Mouse (Mus musculus) kidney, embryonic 16.5 days (tissue): ENCODE measurements around the gene 3425401B19Rik. TPM values are rescaled to one million over a fixed set of nuclear protein-coding genes. Genes with fewer than 3 reads are reported as not detected.

Experiments used
- ATAC-seq: fragments of 200-750 bp; cut with Nextera tagmentation; 2 replicates; pipeline ENCODE4 v1.8.0; 2017; ENCODE audit warnings: moderate TSS enrichment; ENCODE audit not compliant: low FRiP score, low TSS enrichment
- H3K27ac ChIP-seq: fragments of 300-500 bp; sonication (generic); 2 replicates; pipeline ENCODE4 v1.5.1; 2014; ENCODE audit warnings: low read length
- H3K27me3 ChIP-seq: fragments of 300-500 bp; sonication (generic); 2 replicates; pipeline ENCODE4 v1.6.1; 2014; ENCODE audit warnings: low read length, control low read depth, mixed read lengths; ENCODE audit not compliant: insufficient read depth
- H3K36me3 ChIP-seq: fragments of 300-500 bp; sonication (generic); 2 replicates; pipeline ENCODE4 v1.6.1; 2014; ENCODE audit warnings: low read length, control low read depth, mixed read lengths; ENCODE audit not compliant: insufficient read depth
- H3K4me1 ChIP-seq: fragments of 300-500 bp; sonication (generic); 2 replicates; pipeline ENCODE4 v1.6.1; 2014; ENCODE audit warnings: low read length, control low read depth, mixed read lengths; ENCODE audit not compliant: insufficient read depth
- H3K4me2 ChIP-seq: fragments of 300-500 bp; sonication (generic); replicated peaks from 2 replicates; pipeline ENCODE4 v1.6.1; 2014; ENCODE audit warnings: low read depth, low read length
- H3K4me3 ChIP-seq: fragments of 300-500 bp; sonication (generic); 2 replicates; pipeline ENCODE4 v1.5.1; 2014; ENCODE audit warnings: mild to moderate bottlenecking, low read length
- H3K9ac ChIP-seq: fragments of 300-500 bp; sonication (generic); replicated peaks from 2 replicates; pipeline ENCODE4 v1.6.1; 2014; ENCODE audit warnings: low read length
- H3K9me3 ChIP-seq: fragments of 300-500 bp; sonication (generic); 2 replicates; pipeline ENCODE4 v1.6.1; 2016; ENCODE audit warnings: low read length, control low read depth
- WGBS: fragments of 180-500 bp; shearing (Covaris S2); extraction: QIAGEN DNeasy Blood & Tissue Kit; methylation state at CpG from one replicate; pipeline ENCODE4 v1.1.7; 2014; 5-methylcytosine and 5-hydroxymethylcytosine counted together
- polyA plus RNA-seq: library from polyadenylated mRNA; unstranded; fragments of >200 nt; fragmentation: Nextera tagmentation; extraction: Ambion mirVana; gene quantifications from 2 replicates; pipeline ENCODE4 v1.2.1, GENCODE M21; 2015

3425401B19Rik gene
- polyA plus RNA-seq, 1 experiment from 2014 or later = 0.14 TPM

DNA sequence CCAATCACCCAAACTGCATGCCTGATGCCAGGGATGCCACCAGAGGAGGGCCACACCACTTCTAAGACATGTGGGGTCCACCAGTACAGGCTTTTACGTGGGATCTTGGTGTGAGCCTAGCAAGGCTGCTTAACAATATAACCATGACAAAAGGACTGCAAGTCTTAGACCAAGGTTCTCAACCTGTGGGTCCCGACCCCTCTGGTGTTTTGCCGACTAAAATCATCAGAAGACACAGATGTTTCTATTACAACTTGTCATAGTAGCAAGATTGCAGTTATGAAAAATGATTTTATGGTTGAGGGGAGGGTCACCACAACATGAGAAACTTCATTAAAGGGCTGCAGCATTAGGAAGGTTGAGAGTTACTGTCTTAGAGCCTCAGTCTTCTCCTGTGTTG lies 6.5 kb downstream of the 3425401B19Rik start:
- H3K27ac ChIP-seq = no peak overlapping the region
- H3K4me1 ChIP-seq = peaks cover 7% of the 10 kb centered on the region
- H3K36me3 ChIP-seq = no peaks in the 10 kb centered on the region
- no peak overlapping the region for H3K4me3 ChIP-seq
- WGBS = 75% methylated on average over 3 of the region's 3 CpGs
- no peaks in the 10 kb centered on the region for H3K27me3 ChIP-seq
- H3K9ac ChIP-seq = no peak overlapping the region
- no peak for ATAC-seq
- H3K9me3 ChIP-seq = no peaks in the 10 kb centered on the region
- no peak overlapping the region for H3K4me2 ChIP-seq

DNA sequence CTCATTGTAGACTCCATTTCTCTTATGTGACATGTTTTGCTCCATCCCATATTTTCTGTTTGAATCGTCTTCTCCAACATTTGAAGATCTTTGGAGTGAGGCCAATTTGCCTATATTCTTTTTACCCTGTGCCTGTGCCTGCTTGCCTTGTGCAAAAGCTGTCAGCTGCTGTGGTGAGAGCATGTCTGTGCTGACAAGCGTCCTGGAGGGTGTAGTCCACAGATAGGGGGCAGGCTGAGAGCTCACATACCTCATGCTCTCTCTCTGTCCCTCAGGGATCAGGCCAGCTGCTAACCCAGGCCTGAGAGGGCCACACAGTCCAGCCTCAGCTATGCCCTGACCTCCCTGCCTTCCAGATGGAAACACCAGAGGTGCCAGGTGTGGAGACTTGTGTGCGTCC lies 11.9 kb downstream of the 3425401B19Rik start:
- no peaks in the 10 kb centered on the region for H3K27me3 ChIP-seq
- no peaks in the 10 kb centered on the region for H3K4me1 ChIP-seq
- no peaks in the 10 kb centered on the region for H3K9me3 ChIP-seq
- H3K4me2 ChIP-seq = no peak overlapping the region
- no peak overlapping the region for H3K4me3 ChIP-seq
- no peak overlapping the region for H3K27ac ChIP-seq
- 62% methylated on average over 3 of the region's 3 CpGs for WGBS
- no peak overlapping the region for H3K9ac ChIP-seq
- no peak for ATAC-seq
- H3K36me3 ChIP-seq = no peaks in the 10 kb centered on the region

DNA sequence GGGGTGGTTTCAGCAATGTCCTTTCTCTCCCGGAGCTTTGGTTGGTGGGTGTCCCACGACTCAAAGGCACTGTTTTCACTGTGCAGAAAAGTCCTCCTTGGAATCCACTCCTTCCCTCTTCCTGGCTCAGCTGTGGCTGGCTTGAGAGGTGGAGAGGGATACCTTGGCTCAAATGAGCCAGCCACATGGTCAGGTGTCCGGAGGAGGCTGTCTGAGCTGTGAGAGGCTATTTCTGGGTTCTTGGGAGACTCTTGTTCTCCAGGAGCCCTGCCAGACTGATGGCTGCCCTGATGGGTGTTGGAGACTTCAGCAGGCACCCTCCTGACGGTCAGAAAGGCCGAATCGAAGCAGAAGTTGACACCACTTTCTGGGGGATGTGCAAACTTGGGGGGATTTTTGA lies 22.0 kb downstream of the 3425401B19Rik start:
- Histone ChIP-seq H3K4me2 (no peak overlapping the region), H3K4me1 (no peaks in the 10 kb centered on the region), H3K9me3 (no peaks in the 10 kb centered on the region), H3K27me3 (no peaks in the 10 kb centered on the region; the same call in 1 of the 2 replicates), H3K9ac (no peak overlapping the region), H3K27ac (no peak overlapping the region), H3K36me3 (no peaks in the 10 kb centered on the region), H3K4me3 (no peak overlapping the region)
- 87% methylated on average over 6 of the region's 6 CpGs for WGBS
- ATAC-seq = no peak

DNA sequence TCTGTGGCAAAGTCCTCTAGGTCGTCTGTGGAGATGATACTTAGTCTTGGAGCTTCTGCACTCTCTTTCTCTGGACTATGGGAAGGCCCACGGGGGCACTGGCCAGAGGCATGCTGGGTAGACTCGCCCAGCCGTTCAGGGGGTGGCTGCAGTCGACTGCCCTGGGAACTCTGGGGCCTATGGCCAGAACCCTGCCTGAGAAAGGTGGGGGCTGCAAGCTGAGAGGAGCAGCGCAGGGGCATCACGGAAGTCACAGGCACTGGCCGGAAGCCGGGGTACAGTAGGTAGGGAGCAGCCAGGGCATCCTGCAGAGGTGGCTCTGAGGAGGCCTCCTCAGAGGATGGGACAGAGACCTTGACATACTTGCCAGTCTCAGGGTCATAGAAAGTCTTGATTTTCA lies 25.3 kb downstream of the 3425401B19Rik start:
- WGBS = 77% methylated on average over 9 of the region's 9 CpGs
- H3K27me3 ChIP-seq = no peaks in the 10 kb centered on the region; the same call in 1 of the 2 replicates
- no peaks in the 10 kb centered on the region for H3K4me1 ChIP-seq
- H3K4me3 ChIP-seq = no peak overlapping the region
- no peak overlapping the region for H3K9ac ChIP-seq
- no peak for ATAC-seq
- H3K36me3 ChIP-seq = no peaks in the 10 kb centered on the region
- H3K27ac ChIP-seq = no peak overlapping the region
- H3K4me2 ChIP-seq = no peak overlapping the region
- no peaks in the 10 kb centered on the region for H3K9me3 ChIP-seq

DNA sequence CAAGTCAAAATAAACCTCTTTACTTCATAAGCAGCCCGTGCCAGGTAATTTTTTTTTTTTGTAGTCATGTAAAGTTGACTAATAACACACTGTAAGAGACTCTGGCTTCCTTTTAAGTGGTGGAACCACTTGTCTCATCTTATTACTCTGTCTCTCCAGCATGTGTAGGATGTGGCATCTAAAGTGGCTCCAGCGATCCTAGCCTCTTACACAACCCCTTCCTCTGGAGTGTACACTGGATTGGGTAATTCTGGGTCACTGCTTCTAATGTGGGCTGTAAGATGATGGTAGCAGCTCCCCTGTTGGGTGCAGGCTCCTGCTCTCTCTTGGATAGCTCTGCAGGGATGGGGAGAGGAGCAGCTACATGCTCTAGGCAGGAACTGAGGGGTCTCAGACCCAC lies 46.6 kb downstream of the 3425401B19Rik start:
- H3K4me3 ChIP-seq = no peak overlapping the region
- H3K9ac ChIP-seq = no peak overlapping the region
- H3K36me3 ChIP-seq = no peaks in the 10 kb centered on the region
- no peak for ATAC-seq
- no peak overlapping the region for H3K4me2 ChIP-seq
- no peaks in the 10 kb centered on the region for H3K9me3 ChIP-seq
- H3K27ac ChIP-seq = no peak overlapping the region
- no peaks in the 10 kb centered on the region for H3K27me3 ChIP-seq
- no peaks in the 10 kb centered on the region for H3K4me1 ChIP-seq
- WGBS = 85% methylated on average over 2 of the region's 2 CpGs

DNA sequence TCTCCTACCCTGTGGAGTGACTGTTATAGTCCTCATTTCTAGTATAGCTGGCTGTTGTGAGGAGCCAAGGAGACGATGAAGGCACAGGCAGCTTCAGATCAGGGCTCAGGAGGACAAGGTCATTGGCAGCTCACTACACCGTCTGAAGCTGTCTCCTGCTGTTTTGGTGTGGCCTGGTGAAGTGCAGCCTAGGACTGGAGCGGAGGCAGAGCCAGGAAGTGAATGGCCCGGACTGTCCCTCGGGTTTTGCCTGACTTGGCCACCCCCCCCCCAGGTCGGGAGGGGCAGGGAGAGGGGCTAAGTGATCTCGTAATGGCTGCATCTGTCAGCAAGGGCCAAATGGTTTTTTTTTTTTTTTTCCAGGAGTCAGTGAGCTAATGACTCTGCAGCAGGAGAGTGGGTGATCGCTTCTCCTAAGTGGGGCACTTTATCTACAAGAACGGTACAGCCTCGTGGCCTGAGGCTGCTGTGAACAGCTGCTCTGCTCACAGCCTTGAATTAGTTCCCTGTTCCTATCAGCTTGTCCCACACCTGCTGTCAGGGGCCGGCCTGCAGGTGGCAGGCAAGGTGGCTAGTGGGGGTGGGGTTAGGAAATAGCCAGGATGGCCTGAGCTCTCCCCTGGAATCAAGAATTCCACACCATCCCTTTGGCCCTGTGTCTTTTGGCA lies 50.9 kb downstream of the 3425401B19Rik start:
- H3K4me2 ChIP-seq = no peak overlapping the region
- no peak for ATAC-seq
- H3K4me3 ChIP-seq = no peak overlapping the region
- H3K9me3 ChIP-seq = no peaks in the 10 kb centered on the region
- no peaks in the 10 kb centered on the region for H3K36me3 ChIP-seq
- H3K27ac ChIP-seq = no peak overlapping the region
- H3K9ac ChIP-seq = no peak overlapping the region
- H3K27me3 ChIP-seq = no peaks in the 10 kb centered on the region
- WGBS = 11% methylated on average over 11 of the region's 11 CpGs
- H3K4me1 ChIP-seq = no peaks in the 10 kb centered on the region

DNA sequence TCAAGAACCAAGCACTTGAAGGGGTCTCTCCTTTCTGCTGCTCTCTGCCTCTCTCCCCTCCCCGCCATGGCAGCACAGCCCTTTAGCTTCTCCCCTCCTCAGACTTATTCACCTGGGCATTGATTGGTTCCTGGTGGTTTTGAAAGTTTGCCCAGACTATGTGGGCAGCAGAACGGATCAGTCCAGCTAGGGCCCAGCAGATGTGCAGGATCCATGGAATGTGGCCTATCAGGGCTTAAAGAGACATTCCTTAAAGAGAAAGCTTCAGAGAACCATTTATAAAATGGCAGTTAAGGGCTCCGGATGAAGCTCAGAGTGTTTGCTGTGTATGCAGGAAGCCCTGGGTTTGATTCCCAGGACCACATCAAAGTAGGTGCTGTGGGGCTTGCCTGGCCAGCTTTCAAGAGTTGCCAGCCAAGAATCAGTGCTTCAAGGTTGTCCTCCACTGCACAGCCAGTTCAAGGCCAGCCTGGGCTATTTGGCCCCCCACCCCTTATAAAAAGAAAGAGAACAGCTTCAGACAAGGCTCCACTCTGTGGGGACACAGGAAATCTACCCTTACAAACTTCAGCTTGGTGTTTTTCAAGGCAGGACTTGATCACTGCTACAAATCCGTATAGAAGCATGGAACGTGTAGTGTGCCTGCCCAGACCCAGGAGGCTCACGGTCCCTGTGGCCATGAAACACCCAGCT lies 52.0 kb downstream of the 3425401B19Rik start:
- H3K36me3 ChIP-seq = no peaks in the 10 kb centered on the region
- no peak overlapping the region for H3K4me2 ChIP-seq
- H3K4me1 ChIP-seq = no peaks in the 10 kb centered on the region
- no peaks in the 10 kb centered on the region for H3K9me3 ChIP-seq
- no peaks in the 10 kb centered on the region for H3K27me3 ChIP-seq
- ATAC-seq = no peak
- WGBS = 76% methylated on average over 6 of the region's 6 CpGs
- no peak overlapping the region for H3K27ac ChIP-seq
- no peak overlapping the region for H3K9ac ChIP-seq
- no peak overlapping the region for H3K4me3 ChIP-seq

DNA sequence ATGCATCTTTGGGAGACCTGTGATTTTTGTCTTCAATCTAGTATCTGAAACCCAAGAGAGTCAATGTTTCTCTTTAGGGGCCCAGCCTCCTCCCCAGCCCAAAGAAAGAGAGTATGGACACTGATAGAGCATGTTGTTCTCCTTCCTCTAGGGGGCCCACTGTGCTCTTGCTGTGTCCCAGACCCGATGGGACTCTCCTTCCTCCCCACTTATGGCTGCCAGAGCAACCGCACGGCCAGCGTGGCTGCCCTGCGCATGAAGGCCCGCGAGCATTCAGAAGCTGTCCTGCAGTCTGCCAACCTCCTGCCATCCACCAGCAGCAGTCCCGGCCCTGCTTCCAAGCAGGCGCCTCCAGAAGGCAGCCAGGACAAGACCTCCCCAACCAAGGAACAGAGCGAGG lies 56.5 kb downstream of the 3425401B19Rik start:
- Histone ChIP-seq H3K4me2 (no peak overlapping the region), H3K36me3 (no peaks in the 10 kb centered on the region), H3K9me3 (no peaks in the 10 kb centered on the region), H3K4me3 (no peak overlapping the region), H3K27me3 (no peaks in the 10 kb centered on the region), H3K27ac (no peak overlapping the region), H3K9ac (no peak overlapping the region), H3K4me1 (no peaks in the 10 kb centered on the region)
- no peak for ATAC-seq
- 58% methylated on average over 10 of the region's 10 CpGs for WGBS

DNA sequence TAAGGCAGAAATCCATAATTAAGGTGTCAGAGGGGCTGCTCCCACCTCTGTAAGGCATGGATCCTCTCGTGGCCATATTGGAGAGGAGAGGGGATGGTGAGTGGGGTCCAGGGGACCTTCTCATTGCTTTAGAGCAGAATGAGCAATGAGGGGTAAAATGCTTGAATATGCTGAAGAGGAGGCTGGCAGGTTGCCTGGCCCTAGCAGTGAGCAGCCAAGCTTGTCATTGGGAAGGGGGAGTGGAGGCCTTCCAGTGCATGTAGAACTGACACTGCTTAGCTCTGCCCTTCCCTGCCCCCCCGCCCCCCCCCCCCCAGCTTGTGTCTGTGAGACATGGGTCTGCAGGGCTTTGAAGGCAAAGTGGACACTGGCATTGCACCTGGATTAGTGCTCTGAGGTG lies 57.8 kb downstream of the 3425401B19Rik start:
- no peak for ATAC-seq
- no peak overlapping the region for H3K9ac ChIP-seq
- H3K4me1 ChIP-seq = no peaks in the 10 kb centered on the region
- H3K36me3 ChIP-seq = no peaks in the 10 kb centered on the region
- H3K9me3 ChIP-seq = no peaks in the 10 kb centered on the region
- no peak overlapping the region for H3K4me3 ChIP-seq
- 33% methylated on average over 2 of the region's 2 CpGs for WGBS
- H3K27ac ChIP-seq = no peak overlapping the region
- H3K27me3 ChIP-seq = no peaks in the 10 kb centered on the region
- H3K4me2 ChIP-seq = no peak overlapping the region

DNA sequence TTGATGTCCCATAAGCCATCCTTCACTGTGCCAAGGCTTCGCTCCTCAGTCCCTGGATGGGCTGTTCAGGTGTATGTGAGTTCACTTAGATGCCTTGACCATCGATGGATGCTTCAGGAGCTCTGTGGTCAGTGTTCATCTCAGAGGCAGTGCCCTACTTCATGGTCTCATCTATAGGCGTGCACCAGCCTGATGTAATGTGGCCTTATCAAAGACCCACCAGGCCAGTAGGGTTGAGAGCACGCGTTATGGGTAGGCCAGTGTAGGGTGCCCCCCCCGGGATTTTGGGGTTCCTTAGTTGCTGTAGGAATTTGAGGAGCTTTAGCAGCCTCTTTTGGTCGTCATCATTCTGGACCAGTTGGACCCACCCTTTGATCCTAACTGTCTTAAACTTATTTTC lies 60.3 kb downstream of the 3425401B19Rik start:
- 87% methylated on average over 7 of the region's 7 CpGs for WGBS
- Histone ChIP-seq H3K27ac (no peak overlapping the region), H3K4me3 (no peak overlapping the region), H3K4me2 (no peak overlapping the region), H3K9ac (no peak overlapping the region), H3K9me3 (no peaks in the 10 kb centered on the region), H3K4me1 (no peaks in the 10 kb centered on the region), H3K36me3 (no peaks in the 10 kb centered on the region), H3K27me3 (no peaks in the 10 kb centered on the region)
- no peak for ATAC-seq
